8 mouse cellular contexts compared by ENCODE assay signal in the genomic region with DNA sequence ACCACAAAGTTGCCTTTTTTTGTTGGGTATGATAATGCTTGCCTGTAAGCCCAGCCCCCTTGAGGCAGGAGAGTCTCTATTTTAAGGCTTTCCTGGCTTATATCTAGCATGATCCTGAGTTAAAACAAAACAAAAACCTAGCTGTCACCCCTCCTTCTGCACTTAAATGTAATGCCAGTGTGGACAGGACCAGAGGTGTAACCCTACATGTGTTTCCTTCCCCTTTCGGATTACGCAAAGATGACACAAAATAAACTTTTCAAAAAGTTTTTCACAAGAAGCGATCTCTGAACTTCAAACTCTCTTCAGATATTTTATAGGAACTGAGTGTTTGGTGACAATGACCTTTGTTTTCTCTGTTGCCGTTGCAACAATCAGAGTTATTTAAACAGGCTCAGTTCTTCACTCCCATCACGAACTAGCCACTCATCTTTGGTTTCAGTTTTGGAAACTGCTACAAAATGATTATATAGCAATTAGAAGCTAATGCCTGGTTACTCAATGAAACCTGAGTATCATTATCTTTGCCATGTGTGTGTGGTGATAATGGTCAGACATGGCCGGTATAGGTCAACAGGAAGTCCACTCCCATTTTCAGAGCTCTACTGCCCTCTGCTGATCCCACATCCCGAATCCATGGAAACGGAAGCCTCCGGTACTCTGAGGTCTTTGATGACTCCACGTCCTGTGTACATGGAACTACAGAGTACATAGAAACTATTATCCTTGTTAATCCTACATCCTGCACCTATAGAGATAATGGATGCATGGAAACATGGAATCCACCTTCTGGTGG.
DNase-seq lines count a peak whose midpoint lies in the region; ATAC-seq lines count a peak whose summit lies in the region.

No protein-coding gene starts in this region.

- 76% methylated on average over 10 of the region's 10 CpGs for WGBS in neural tube, embryonic 15.5 days
- 24% methylated on average over 10 of the region's 10 CpGs for WGBS in liver, embryonic 16.5 days (ENCODE audit: insufficient replicate concordance)

- no peaks in the 10 kb centered on the region for H3K36me3 ChIP-seq in neural tube, embryonic 15.5 days
- no peaks in the 10 kb centered on the region for H3K36me3 ChIP-seq in liver, embryonic 16.5 days (ENCODE audit: control insufficient read depth, insufficient read depth)

- H3K27me3 ChIP-seq in neural tube, embryonic 15.5 days (replicated peaks), result no peaks in the 10 kb centered on the region
- no peaks in the 10 kb centered on the region for H3K27me3 ChIP-seq in liver, embryonic 16.5 days (ENCODE audit: control insufficient read depth, insufficient read depth, low read depth, low read length)

- H3K4me3 ChIP-seq in neural tube, embryonic 15.5 days (replicated peaks), result no peak overlapping the region
- peak overlapping the region; percentile 41 for H3K4me3 ChIP-seq in liver, embryonic 16.5 days (ENCODE audit: low read depth, low read length)

- H3K9ac ChIP-seq in neural tube, embryonic 15.5 days (replicated peaks), result no peak overlapping the region
- no peak overlapping the region for H3K9ac ChIP-seq in liver, embryonic 16.5 days (ENCODE audit: low read depth, low read length)

- no peak overlapping the region for H3K4me2 ChIP-seq in neural tube, embryonic 15.5 days
- peak overlapping the region; percentile 42 for H3K4me2 ChIP-seq in liver, embryonic 16.5 days (ENCODE audit: low read depth, low read length)

- no peaks in the 10 kb centered on the region for H3K9me3 ChIP-seq in neural tube, embryonic 15.5 days (replicated peaks)
- H3K9me3 ChIP-seq in liver, embryonic 16.5 days (replicated peaks; ENCODE audit: control insufficient read depth, low read length), result no peaks in the 10 kb centered on the region

- peak; percentile 49 for DNase-seq in neural tube, embryonic 10.5 days (ENCODE audit: extremely low spot score, low spot score)
- DNase-seq in cerebellum, adult 18-20 months, result peak; percentile 54 to 57
- DNase-seq in gastrocnemius, postnatal 10 days, result peak; percentile 76
- DNase-seq in kidney, postnatal 14 days, result peak; percentile 85
- DNase-seq in ovary, postnatal 36 days (ENCODE audit: low spot score), result peak; percentile 62
- no peak for DNase-seq in thymus, postnatal 10 days (ENCODE audit: low spot score in 2 of 2)

- no peak overlapping the region for H3K27ac ChIP-seq in neural tube, embryonic 15.5 days (replicated peaks)
- no peak overlapping the region for H3K27ac ChIP-seq in liver, embryonic 16.5 days (ENCODE audit: low read length)

- ATAC-seq in neural tube, embryonic 15.5 days (ENCODE audit: low FRiP score), result no peak
- no peak for ATAC-seq in liver, embryonic 16.5 days (ENCODE audit: low read depth)

- no peaks in the 10 kb centered on the region for H3K4me1 ChIP-seq in neural tube, embryonic 15.5 days
- no peaks in the 10 kb centered on the region for H3K4me1 ChIP-seq in liver, embryonic 16.5 days (ENCODE audit: control insufficient read depth, low read depth, low read length)

Comparison
In these comparisons a context has a peak if more than half of its experiments do, and no peak if none do; other contexts are left out.
1. DNase-seq: peak in neural tube, embryonic 10.5 days (single experiment), cerebellum, adult 18-20 months (2 of 2), gastrocnemius, postnatal 10 days (single experiment), kidney, postnatal 14 days (single experiment) and ovary, postnatal 36 days (single experiment); none in thymus, postnatal 10 days (0 of 2).